Mouse (Mus musculus) macrophage (primary cell): ENCODE measurements around the gene Epp13. TPM values are rescaled to one million over a fixed set of nuclear protein-coding genes. Genes with fewer than 3 reads are reported as not detected.
"Not testable (repeated sequence)": the region's sequence is repeated elsewhere in the genome, so short reads cannot be mapped to it uniquely, and the experiment has no call there.

Experiments
- H3K27ac ChIP-seq: fragments of 350-480 bp; formaldehyde crosslinking; 2 replicates; pipeline ENCODE4 v1.9.0; 2021
- H3K36me3 ChIP-seq: fragments of 350-480 bp; formaldehyde crosslinking; 2 replicates; pipeline ENCODE4 v1.9.0; 2021; ENCODE audit errors: inconsistent target
- H3K4me3 ChIP-seq: fragments of 350-480 bp; formaldehyde crosslinking; 2 replicates; pipeline ENCODE4 v1.9.0; 2021; ENCODE audit errors: inconsistent target
- H3K79me2 ChIP-seq: fragments of 350-480 bp; formaldehyde crosslinking; 2 replicates; pipeline ENCODE4 v1.9.0; 2021; ENCODE audit errors: inconsistent target
- WGBS: methylation state at CpG from one replicate; pipeline ENCODE4 v1.1.7; 2026; ENCODE audit warnings: inconsistent platforms; ENCODE audit not compliant: missing documents; 5-methylcytosine and 5-hydroxymethylcytosine counted together
- polyA plus RNA-seq: library from polyadenylated mRNA; stranded (reverse); fragments of 250-400 nt; gene quantifications from 3 replicates; pipeline ENCODE4 v1.2.4, GENCODE M21; 2018; ENCODE audit warnings: inconsistent platforms
- total RNA-seq, 78 experiments: library from RNA; depleted of rRNA; stranded (reverse); fragments of 250-400 nt; gene quantifications; 1 replicate in 9 of 78; 2 replicates in 24 of 78; 3 replicates in 43 of 78; 4 replicates in 2 of 78; pipeline ENCODE4 v1.2.4; 2018; ENCODE audit warnings: inconsistent platforms in 56 of 78

Epp13 gene
- not detected for total RNA-seq (2018; cell fraction: chromatin; rRNA removed)
- not detected for total RNA-seq (2018; cell fraction: cytosol; rRNA removed)
- total RNA-seq (2018; cell fraction: nucleus; rRNA removed) = not detected
- polyA plus RNA-seq = not detected in 3 replicates

DNA sequence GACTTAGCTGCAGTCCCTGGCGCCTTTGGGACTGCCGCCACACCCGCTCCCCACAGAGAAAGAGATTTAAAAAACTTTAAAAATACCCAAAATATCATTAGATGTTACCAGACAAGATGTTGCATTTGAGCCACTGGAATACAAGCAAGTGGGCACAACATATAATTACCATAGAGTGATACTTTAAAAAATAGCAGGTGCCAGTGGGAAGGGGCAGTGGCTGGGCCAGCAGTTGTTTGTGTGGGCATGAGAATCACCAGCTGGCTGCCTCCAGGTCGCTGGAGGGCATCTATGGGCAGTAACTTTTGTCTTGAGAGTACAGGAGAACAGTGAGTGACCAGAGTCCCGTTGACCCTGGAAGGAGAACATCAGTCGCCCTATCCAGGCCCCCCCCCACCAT lies at the start of gene Epp13:
TSS of gene Epp13 (plus strand) at position 301 of the 400 bp plus-strand sequence.
- H3K27ac ChIP-seq = no peak within 1 kb of the TSS
- no peaks in the 10 kb centered on the region for H3K36me3 ChIP-seq
- no peak within 1 kb of the TSS for H3K4me3 ChIP-seq
- WGBS = 77% methylated on average over 3 of the region's 6 CpGs
- H3K79me2 ChIP-seq = no peaks in the 10 kb centered on the region

GRCm38 (mm10) chr7:6204200-6204599 lies 48.3 kb upstream of the Epp13 start:
- Histone ChIP-seq H3K4me3 (no peak overlapping the region), H3K79me2 (no peaks in the 10 kb centered on the region), H3K27ac (no peak overlapping the region), H3K36me3 (no peaks in the 10 kb centered on the region)
- 77% methylated on average over 3 of the region's 3 CpGs for WGBS

- Histone ChIP-seq H3K4me3 (no peak overlapping the region), H3K27ac (no peak overlapping the region), H3K36me3 (no peaks in the 10 kb centered on the region), H3K79me2 (no peaks in the 10 kb centered on the region)
- WGBS = 42% methylated on average over 5 of the region's 5 CpGs
Observed at GRCm38 (mm10) chr7:6213144-6213543, 39.4 kb upstream of the Epp13 start.

GRCm38 (mm10) chr7:6214691-6215090 lies 37.8 kb upstream of the Epp13 start:
- not testable (repeated sequence) for H3K36me3 ChIP-seq, H3K4me3 ChIP-seq, H3K27ac ChIP-seq, H3K79me2 ChIP-seq
- 92% methylated on average over 2 of the region's 4 CpGs for WGBS

DNA sequence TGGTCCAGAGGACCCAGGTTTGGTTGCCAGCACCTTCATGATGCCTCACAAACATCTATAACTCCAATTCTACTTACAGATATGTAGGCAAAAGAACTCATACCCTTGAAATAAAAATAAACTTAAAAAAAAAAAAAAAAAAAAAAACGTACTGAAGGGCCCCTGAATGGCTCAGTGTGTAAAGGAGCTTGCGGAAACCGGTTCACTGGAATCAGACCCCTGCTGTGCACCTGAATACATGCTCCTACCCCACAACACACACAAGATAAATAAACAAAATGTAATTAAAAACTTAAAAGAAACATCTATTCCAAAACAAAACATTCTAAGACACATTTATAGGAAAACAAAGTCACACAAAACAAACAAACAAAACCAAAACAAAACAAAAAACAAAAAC lies 32.4 kb upstream of the Epp13 start:
- H3K79me2 ChIP-seq = no peaks in the 10 kb centered on the region
- 54% methylated on average over 3 of the region's 3 CpGs for WGBS
- no peaks in the 10 kb centered on the region for H3K36me3 ChIP-seq
- H3K27ac ChIP-seq = no peak overlapping the region
- H3K4me3 ChIP-seq = no peak overlapping the region

- H3K79me2 ChIP-seq = no peaks in the 10 kb centered on the region
- 94% methylated on average over 12 of the region's 12 CpGs for WGBS
- no peak within 1 kb of the TSS for H3K27ac ChIP-seq
- no peaks in the 10 kb centered on the region for H3K36me3 ChIP-seq
- H3K4me3 ChIP-seq = no peak within 1 kb of the TSS
Observed at GRCm38 (mm10) chr7:6221978-6222377, 30.5 kb upstream of the Epp13 start, which contains the start of gene Zscan5b. Gene Zscan5b, plus strand, starts transcription at chr7:6222278.

- WGBS = 65% methylated on average over 8 of the region's 8 CpGs
- H3K4me3 ChIP-seq, H3K36me3 ChIP-seq, H3K79me2 ChIP-seq, H3K27ac ChIP-seq: not testable (repeated sequence)
Observed at GRCm38 (mm10) chr7:6228491-6228890, 24.0 kb upstream of the Epp13 start.

DNA sequence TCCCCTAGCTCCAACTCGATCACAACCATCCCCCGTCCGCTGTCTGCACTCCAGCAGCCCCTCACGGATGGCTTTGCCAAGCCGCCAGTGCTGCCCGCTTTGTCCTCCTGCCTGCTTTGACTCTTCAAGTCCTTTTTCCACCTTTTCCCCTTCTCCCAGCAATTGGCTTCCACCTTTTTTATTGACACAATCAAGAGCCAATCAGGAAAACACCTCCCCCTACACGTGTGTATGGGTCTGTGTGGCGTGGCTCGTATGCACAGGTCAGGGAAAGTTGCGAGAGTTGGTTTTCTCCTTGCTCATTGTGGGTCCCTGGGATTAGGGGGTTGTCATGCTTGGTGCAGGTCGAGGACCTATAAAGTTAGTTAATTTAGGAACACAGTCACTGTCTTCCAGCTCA lies 12.7 kb upstream of the Epp13 start:
- no peaks in the 10 kb centered on the region for H3K36me3 ChIP-seq
- H3K4me3 ChIP-seq = no peak overlapping the region
- 51% methylated on average over 11 of the region's 11 CpGs for WGBS
- H3K27ac ChIP-seq = no peak overlapping the region
- H3K79me2 ChIP-seq = no peaks in the 10 kb centered on the region

DNA sequence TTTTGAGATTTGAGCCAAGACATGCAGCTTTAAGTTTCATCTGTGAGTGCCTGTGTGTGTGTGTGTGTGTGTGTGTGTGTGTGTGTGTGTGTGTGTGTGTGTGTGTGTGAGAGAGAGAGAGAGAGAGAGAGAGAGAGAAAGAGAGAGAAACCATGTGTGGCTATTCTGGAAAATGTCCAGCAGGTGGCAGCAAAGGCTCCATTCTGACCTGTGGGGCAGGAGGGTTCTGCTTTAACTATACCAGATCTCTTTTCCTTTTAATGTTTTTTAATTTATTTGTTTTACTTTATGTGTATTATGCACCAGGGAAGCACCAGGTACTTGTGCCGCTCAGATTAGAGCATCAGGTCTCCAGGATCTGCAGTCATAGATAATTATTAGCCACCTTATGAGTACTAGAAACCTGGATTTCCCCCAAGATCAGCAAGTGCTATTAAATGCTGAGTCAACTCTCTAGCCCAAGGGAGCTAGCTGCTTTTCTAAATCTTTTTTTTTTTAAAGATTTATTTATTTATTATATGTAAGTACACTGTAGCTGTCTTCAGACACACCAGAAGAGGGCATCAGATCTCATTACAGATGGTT lies 11.6 kb upstream of the Epp13 start:
- H3K36me3 ChIP-seq, H3K79me2 ChIP-seq, H3K4me3 ChIP-seq, H3K27ac ChIP-seq: not testable (repeated sequence)
- 25% methylated on average over 1 of the region's 1 CpGs for WGBS

GRCm38 (mm10) chr7:6244361-6245292 lies 7.9 kb upstream of the Epp13 start:
- H3K27ac ChIP-seq = no peak overlapping the region
- H3K36me3 ChIP-seq = no peaks in the 10 kb centered on the region
- H3K4me3 ChIP-seq = no peak overlapping the region
- H3K79me2 ChIP-seq = no peaks in the 10 kb centered on the region
- WGBS = 51% methylated on average over 11 of the region's 11 CpGs

GRCm38 (mm10) chr7:6254451-6254850 lies 1.9 kb downstream of the Epp13 start:
- 99% methylated on average over 5 of the region's 5 CpGs for WGBS
- Histone ChIP-seq H3K27ac (no peak overlapping the region), H3K4me3 (no peak overlapping the region), H3K36me3 (no peaks in the 10 kb centered on the region), H3K79me2 (no peaks in the 10 kb centered on the region)

GRCm38 (mm10) chr7:6257386-6257785 lies 4.9 kb downstream of the Epp13 start:
- no peaks in the 10 kb centered on the region for H3K36me3 ChIP-seq
- H3K4me3 ChIP-seq = no peak overlapping the region
- no peaks in the 10 kb centered on the region for H3K79me2 ChIP-seq
- no peak overlapping the region for H3K27ac ChIP-seq
- WGBS = 84% methylated on average over 4 of the region's 4 CpGs

- Histone ChIP-seq H3K4me3 (no peak overlapping the region), H3K27ac (no peak overlapping the region), H3K36me3 (no peaks in the 10 kb centered on the region), H3K79me2 (no peaks in the 10 kb centered on the region)
- WGBS = 46% methylated on average over 16 of the region's 16 CpGs
Observed at GRCm38 (mm10) chr7:6258232-6259220, 6.0 kb downstream of the Epp13 start.

GRCm38 (mm10) chr7:6260004-6260403 lies 7.5 kb downstream of the Epp13 start:
- WGBS = 48% methylated on average over 2 of the region's 2 CpGs
- H3K36me3 ChIP-seq, H3K79me2 ChIP-seq, H3K4me3 ChIP-seq, H3K27ac ChIP-seq: not testable (repeated sequence)
